Mouse (Mus musculus): ENCODE data around the gene Bap1. TPM values are rescaled to one million over a fixed set of nuclear protein-coding genes. Genes with fewer than 3 reads are reported as not detected.

The Bap1 gene
- polyA plus RNA-seq, 1 experiment from 2014 or later, result 97.5 TPM

GRCm38 (mm10) chr14:31211854-31212253 is 39.4 kb upstream of the Bap1 start:
- H3K4me3 ChIP-seq (ENCODE audit: low read depth, low read length), result no peak overlapping the region
- 91% methylated on average over 6 of the region's 6 CpGs for WGBS
- 0 out of 2 replicates have a peak, but pooled peaks cover 4% of the 10 kb centered on the region for H3K4me1 ChIP-seq (ENCODE audit: control insufficient read depth, insufficient read depth, low read length)
- H3K27me3 ChIP-seq (ENCODE audit: control insufficient read depth, insufficient read depth, low read length), result no peaks in the 10 kb centered on the region
- no peaks in the 10 kb centered on the region for H3K9me3 ChIP-seq (ENCODE audit: control insufficient read depth, low read length)
- H3K9ac ChIP-seq (replicated peaks; ENCODE audit: low read depth, low read length), result no peak overlapping the region
- H3K27ac ChIP-seq (ENCODE audit: low read depth, low read length), result no peak overlapping the region
- H3K4me2 ChIP-seq (ENCODE audit: low read depth, low read length), result no peak overlapping the region
- ATAC-seq (ENCODE audit: low read depth), result no peak
- no peaks in the 10 kb centered on the region for H3K36me3 ChIP-seq (ENCODE audit: control insufficient read depth, insufficient read depth, low read length)

GRCm38 (mm10) chr14:31212499-31212898 is 38.8 kb upstream of the Bap1 start:
- Histone ChIP-seq H3K4me2 (ENCODE audit: low read depth, low read length) (no peak overlapping the region), H3K9ac (replicated peaks; ENCODE audit: low read depth, low read length) (no peak overlapping the region), H3K27ac (ENCODE audit: low read depth, low read length) (no peak overlapping the region), H3K36me3 (ENCODE audit: control insufficient read depth, insufficient read depth, low read length) (no peaks in the 10 kb centered on the region), H3K9me3 (ENCODE audit: control insufficient read depth, low read length) (no peaks in the 10 kb centered on the region), H3K27me3 (ENCODE audit: control insufficient read depth, insufficient read depth, low read length) (no peaks in the 10 kb centered on the region), H3K4me3 (ENCODE audit: low read depth, low read length) (no peak overlapping the region), H3K4me1 (ENCODE audit: control insufficient read depth, insufficient read depth, low read length) (no peaks in the 10 kb centered on the region; the same call in 1 of the 2 replicates)
- WGBS, result 98% methylated on average over 3 of the region's 3 CpGs
- no peak for ATAC-seq (ENCODE audit: low read depth)

- Histone ChIP-seq H3K4me3 (ENCODE audit: low read depth, low read length) (no peak overlapping the region), H3K9ac (replicated peaks; ENCODE audit: low read depth, low read length) (no peak overlapping the region), H3K27ac (ENCODE audit: low read depth, low read length) (no peak overlapping the region), H3K4me1 (ENCODE audit: control insufficient read depth, insufficient read depth, low read length) (no peaks in the 10 kb centered on the region; the same call in 1 of the 2 replicates), H3K27me3 (ENCODE audit: control insufficient read depth, insufficient read depth, low read length) (no peaks in the 10 kb centered on the region), H3K4me2 (ENCODE audit: low read depth, low read length) (no peak overlapping the region), H3K9me3 (ENCODE audit: control insufficient read depth, low read length) (no peaks in the 10 kb centered on the region), H3K36me3 (ENCODE audit: control insufficient read depth, insufficient read depth, low read length) (no peaks in the 10 kb centered on the region)
- no peak for ATAC-seq (ENCODE audit: low read depth)
- 71% methylated on average over 8 of the region's 8 CpGs for WGBS
Observed at GRCm38 (mm10) chr14:31213868-31214267, 37.4 kb upstream of the Bap1 start.

GRCm38 (mm10) chr14:31214684-31215083 is 36.6 kb upstream of the Bap1 start:
- no peak for ATAC-seq (ENCODE audit: low read depth)
- Histone ChIP-seq H3K27me3 (ENCODE audit: control insufficient read depth, insufficient read depth, low read length) (no peaks in the 10 kb centered on the region), H3K4me3 (ENCODE audit: low read depth, low read length) (no peak overlapping the region), H3K36me3 (ENCODE audit: control insufficient read depth, insufficient read depth, low read length) (no peaks in the 10 kb centered on the region), H3K27ac (ENCODE audit: low read depth, low read length) (no peak overlapping the region), H3K4me1 (ENCODE audit: control insufficient read depth, insufficient read depth, low read length) (no peaks in the 10 kb centered on the region; the same call in 1 of the 2 replicates), H3K9ac (replicated peaks; ENCODE audit: low read depth, low read length) (no peak overlapping the region), H3K4me2 (ENCODE audit: low read depth, low read length) (no peak overlapping the region), H3K9me3 (ENCODE audit: control insufficient read depth, low read length) (no peaks in the 10 kb centered on the region)
- 94% methylated on average over 3 of the region's 3 CpGs for WGBS

GRCm38 (mm10) chr14:31215157-31216002 is 35.9 kb upstream of the Bap1 start:
- H3K4me1 ChIP-seq (ENCODE audit: control insufficient read depth, insufficient read depth, low read length), result no peaks in the 10 kb centered on the region; the same call in 1 of the 2 replicates
- no peak overlapping the region for H3K27ac ChIP-seq (ENCODE audit: low read depth, low read length)
- ATAC-seq (ENCODE audit: low read depth), result peak; percentile 75
- H3K4me3 ChIP-seq (ENCODE audit: low read depth, low read length), result no peak overlapping the region
- no peaks in the 10 kb centered on the region for H3K27me3 ChIP-seq (ENCODE audit: control insufficient read depth, insufficient read depth, low read length)
- 33% methylated on average over 15 of the region's 15 CpGs for WGBS
- H3K36me3 ChIP-seq (ENCODE audit: control insufficient read depth, insufficient read depth, low read length), result no peaks in the 10 kb centered on the region
- H3K4me2 ChIP-seq (ENCODE audit: low read depth, low read length), result no peak overlapping the region
- no peak overlapping the region for H3K9ac ChIP-seq (replicated peaks; ENCODE audit: low read depth, low read length)
- H3K9me3 ChIP-seq (ENCODE audit: control insufficient read depth, low read length), result no peaks in the 10 kb centered on the region

- H3K9ac ChIP-seq (replicated peaks; ENCODE audit: low read depth, low read length), result peak within 1 kb of the TSS; percentile 16; the same call in 1 of the 2 replicates
- no peak within 1 kb of the TSS for H3K27ac ChIP-seq (ENCODE audit: low read depth, low read length)
Observed at GRCm38 (mm10) chr14:31216846-31217245, 34.4 kb upstream of the Bap1 start, which contains the start of gene Nisch. Gene Nisch, minus strand, starts transcription at chr14:31216946.

GRCm38 (mm10) chr14:31217666-31218065 is 33.6 kb upstream of the Bap1 start, which contains the start of gene Sema3g:
Gene Sema3g, plus strand, starts transcription at chr14:31217860.
- no peak within 1 kb of the TSS for H3K27ac ChIP-seq (ENCODE audit: low read depth, low read length)
- no peaks in the 10 kb centered on the region for H3K9me3 ChIP-seq (ENCODE audit: control insufficient read depth, low read length)
- WGBS, result 9% methylated on average over 11 of the region's 11 CpGs
- H3K4me3 ChIP-seq (ENCODE audit: low read depth, low read length), result no peak within 1 kb of the TSS
- no peaks in the 10 kb centered on the region for H3K27me3 ChIP-seq (ENCODE audit: control insufficient read depth, insufficient read depth, low read length)
- ATAC-seq (ENCODE audit: low read depth), result peak; percentile 55; the same call in 1 of the 2 replicates
- H3K4me1 ChIP-seq (ENCODE audit: control insufficient read depth, insufficient read depth, low read length), result no peaks in the 10 kb centered on the region; the same call in 1 of the 2 replicates
- peak within 1 kb of the TSS; percentile 16; the same call in 1 of the 2 replicates for H3K9ac ChIP-seq (replicated peaks; ENCODE audit: low read depth, low read length)
- no peaks in the 10 kb centered on the region for H3K36me3 ChIP-seq (ENCODE audit: control insufficient read depth, insufficient read depth, low read length)
- H3K4me2 ChIP-seq (ENCODE audit: low read depth, low read length), result peak within 1 kb of the TSS; percentile 14; the same call in 1 of the 2 replicates

More at GRCm38 (mm10) chr14:31216846-31217245, 34.4 kb upstream of the Bap1 start, which contains the start of gene Nisch:
- H3K27me3 ChIP-seq (ENCODE audit: control insufficient read depth, insufficient read depth, low read length), result no peaks in the 10 kb centered on the region
- no peak for ATAC-seq (ENCODE audit: low read depth)
- H3K4me2 ChIP-seq (ENCODE audit: low read depth, low read length), result peak within 1 kb of the TSS; percentile 14; the same call in 1 of the 2 replicates
- H3K4me1 ChIP-seq (ENCODE audit: control insufficient read depth, insufficient read depth, low read length), result no peaks in the 10 kb centered on the region; the same call in 1 of the 2 replicates
- 52% methylated on average over 2 of the region's 2 CpGs for WGBS
- H3K36me3 ChIP-seq (ENCODE audit: control insufficient read depth, insufficient read depth, low read length), result no peaks in the 10 kb centered on the region
- H3K9me3 ChIP-seq (ENCODE audit: control insufficient read depth, low read length), result no peaks in the 10 kb centered on the region
- no peak within 1 kb of the TSS for H3K4me3 ChIP-seq (ENCODE audit: low read depth, low read length)

GRCm38 (mm10) chr14:31226978-31227377 is 24.3 kb upstream of the Bap1 start:
- Histone ChIP-seq H3K4me1 (ENCODE audit: control insufficient read depth, insufficient read depth, low read length) (no peaks in the 10 kb centered on the region), H3K36me3 (ENCODE audit: control insufficient read depth, insufficient read depth, low read length) (no peaks in the 10 kb centered on the region), H3K9me3 (ENCODE audit: control insufficient read depth, low read length) (no peaks in the 10 kb centered on the region), H3K27ac (ENCODE audit: low read depth, low read length) (no peak overlapping the region), H3K9ac (replicated peaks; ENCODE audit: low read depth, low read length) (no peak overlapping the region), H3K4me2 (ENCODE audit: low read depth, low read length) (no peak overlapping the region), H3K27me3 (ENCODE audit: control insufficient read depth, insufficient read depth, low read length) (no peaks in the 10 kb centered on the region), H3K4me3 (ENCODE audit: low read depth, low read length) (no peak overlapping the region)
- peak; percentile 61; the same call in 1 of the 2 replicates for ATAC-seq (ENCODE audit: low read depth)
- WGBS, result 57% methylated on average over 4 of the region's 4 CpGs

GRCm38 (mm10) chr14:31228234-31228633 is 23.0 kb upstream of the Bap1 start:
- no peak overlapping the region for H3K4me3 ChIP-seq (ENCODE audit: low read depth, low read length)
- no peak overlapping the region for H3K27ac ChIP-seq (ENCODE audit: low read depth, low read length)
- H3K9me3 ChIP-seq (ENCODE audit: control insufficient read depth, low read length), result no peaks in the 10 kb centered on the region
- H3K4me1 ChIP-seq (ENCODE audit: control insufficient read depth, insufficient read depth, low read length), result no peaks in the 10 kb centered on the region
- no peak overlapping the region for H3K4me2 ChIP-seq (ENCODE audit: low read depth, low read length)
- no peak overlapping the region for H3K9ac ChIP-seq (replicated peaks; ENCODE audit: low read depth, low read length)
- H3K36me3 ChIP-seq (ENCODE audit: control insufficient read depth, insufficient read depth, low read length), result no peaks in the 10 kb centered on the region
- ATAC-seq (ENCODE audit: low read depth), result no peak
- no peaks in the 10 kb centered on the region for H3K27me3 ChIP-seq (ENCODE audit: control insufficient read depth, insufficient read depth, low read length)
- WGBS, result 77% methylated on average over 6 of the region's 6 CpGs

Data from neural tube, embryonic 14.5 days (tissue).